In genomic region chr1:75179334-75180104, GRCm38 (mm10) we compare ENCODE assay signal across 8 mouse cellular contexts. TPM values are rescaled to one million over a fixed set of nuclear protein-coding genes. Genes with fewer than 3 reads are reported as not detected.
DNase-seq lines count a peak whose midpoint lies in the region; ATAC-seq and TF ChIP-seq lines count a peak whose summit lies in the region.

No protein-coding gene starts in this region.

- H3K27ac ChIP-seq in cerebellum, adult 2 months (ENCODE audit: insufficient read depth, low read length), result no peak overlapping the region
- H3K27ac ChIP-seq in forebrain, embryonic 16.5 days (ENCODE audit: low read length), result peak overlapping the region; percentile 21
- H3K27ac ChIP-seq in hindbrain, embryonic 12.5 days, result peak overlapping the region; percentile 56
- H3K27ac ChIP-seq in left cerebral cortex, adult 2 months, result peak overlapping the region; percentile 29
- H3K27ac ChIP-seq in midbrain, embryonic 10.5 days (replicated peaks), result peak overlapping the region; percentile 89
- H3K27ac ChIP-seq in stomach, embryonic 14.5 days (ENCODE audit: low read length), result no peak overlapping the region; the same call in 1 of the 2 replicates

- TF ChIP-seq POLR2A in cerebellum, adult 2 months (IDR thresholded peaks at IDR 0.05; ENCODE audit: borderline replicate concordance, insufficient read depth, low read length), result no peak

- peak overlapping the region; percentile 73 for H3K9ac ChIP-seq in forebrain, embryonic 16.5 days (replicated peaks; ENCODE audit: low read depth, low read length)
- H3K9ac ChIP-seq in hindbrain, embryonic 12.5 days, result peak overlapping the region; percentile 70
- H3K9ac ChIP-seq in stomach, embryonic 14.5 days (replicated peaks; ENCODE audit: low read depth, low read length), result peak overlapping the region; percentile 49

- intact Hi-C loops in left cerebral cortex, adult 2 months (cut with DNase I), result loop anchor here (1.0 to 5.0 kb wide), 4 partner anchors 10 to 73 kb away; partner anchors contain the start of genes Cnppd1, Retreg2 and Tuba4a

- peak overlapping the region; percentile 99 for H3K4me2 ChIP-seq in forebrain, embryonic 16.5 days (ENCODE audit: low read length)
- H3K4me2 ChIP-seq in hindbrain, embryonic 12.5 days (replicated peaks), result peak overlapping the region; percentile 93
- peak overlapping the region; percentile 87 for H3K4me2 ChIP-seq in stomach, embryonic 14.5 days (replicated peaks; ENCODE audit: low read depth, low read length)

- no peaks in the 10 kb centered on the region for H3K9me3 ChIP-seq in forebrain, embryonic 16.5 days (ENCODE audit: control insufficient read depth, low read length)
- H3K9me3 ChIP-seq in hindbrain, embryonic 12.5 days (replicated peaks), result no peaks in the 10 kb centered on the region
- H3K9me3 ChIP-seq in midbrain, embryonic 10.5 days (replicated peaks), result no peaks in the 10 kb centered on the region
- H3K9me3 ChIP-seq in stomach, embryonic 14.5 days (ENCODE audit: control insufficient read depth, low read depth, low read length), result no peaks in the 10 kb centered on the region

- TF ChIP-seq CTCF in cerebellum, adult 2 months (IDR thresholded peaks at IDR 0.05; ENCODE audit: borderline replicate concordance, insufficient read depth, low read depth, low read length), result no peak
- no peak for TF ChIP-seq CTCF in left cerebral cortex, adult 2 months (IDR thresholded peaks at IDR 0.05)

- H3K4me1 ChIP-seq in cerebellum, adult 2 months (ENCODE audit: control insufficient read depth, insufficient read depth, low read length), result peaks cover 3% of the 10 kb centered on the region; the same call in 1 of the 2 replicates
- peaks cover 21% of the 10 kb centered on the region for H3K4me1 ChIP-seq in forebrain, embryonic 16.5 days (replicated peaks; ENCODE audit: control insufficient read depth, insufficient read depth, low read length)
- peaks cover 24% of the 10 kb centered on the region for H3K4me1 ChIP-seq in hindbrain, embryonic 12.5 days
- peaks cover 28% of the 10 kb centered on the region for H3K4me1 ChIP-seq in midbrain, embryonic 10.5 days
- peaks cover 6% of the 10 kb centered on the region for H3K4me1 ChIP-seq in stomach, embryonic 14.5 days (ENCODE audit: control insufficient read depth, insufficient read depth, low read length)

- peaks cover 22% of the 10 kb centered on the region for H3K36me3 ChIP-seq in forebrain, embryonic 16.5 days (ENCODE audit: control insufficient read depth, insufficient read depth)
- peaks cover 66% of the 10 kb centered on the region for H3K36me3 ChIP-seq in hindbrain, embryonic 12.5 days
- peaks cover 61% of the 10 kb centered on the region for H3K36me3 ChIP-seq in midbrain, embryonic 10.5 days
- H3K36me3 ChIP-seq in stomach, embryonic 14.5 days (ENCODE audit: control insufficient read depth, insufficient read depth, low read length), result peaks cover 26% of the 10 kb centered on the region

- H3K4me3 ChIP-seq in cerebellum, adult 2 months (replicated peaks; ENCODE audit: insufficient read depth, low read depth, low read length), result peak overlapping the region; percentile 70
- peak overlapping the region; percentile 53 for H3K4me3 ChIP-seq in forebrain, embryonic 16.5 days (replicated peaks; ENCODE audit: low read length)
- peak overlapping the region; percentile 56 for H3K4me3 ChIP-seq in hindbrain, embryonic 12.5 days
- H3K4me3 ChIP-seq in left cerebral cortex, adult 2 months, result peak overlapping the region; percentile 62
- peak overlapping the region; percentile 64 for H3K4me3 ChIP-seq in midbrain, embryonic 10.5 days
- H3K4me3 ChIP-seq in stomach, embryonic 14.5 days (ENCODE audit: low read depth, low read length), result peak overlapping the region; percentile 51

- peak; percentile 48 for ATAC-seq in forebrain, embryonic 16.5 days
- ATAC-seq in hindbrain, embryonic 12.5 days (ENCODE audit: low FRiP score), result peak; percentile 66
- peak; percentile 21; the same call in 1 of the 2 replicates for ATAC-seq in stomach, embryonic 14.5 days (ENCODE audit: insufficient number of reproducible peaks, insufficient read depth, low FRiP score, low read depth)

- DNase-seq in urinary bladder, postnatal 25 days (ENCODE audit: low spot score), result peak; percentile 14
- DNase-seq in urinary bladder, adult 2 months (ENCODE audit: low spot score), result no peak
- peak; percentile 63 to 69 for DNase-seq in cerebellum, adult 2 months
- DNase-seq in left cerebral cortex, adult 2 months (ENCODE audit: extremely low spot score in 1 of 2, low spot score in 2 of 2), result peak; percentile 38 to 41
- DNase-seq in midbrain, embryonic 10.5 days (ENCODE audit: low spot score), result no peak

- H3K27me3 ChIP-seq in cerebellum, adult 2 months (ENCODE audit: control insufficient read depth, insufficient read depth, low read length), result no peaks in the 10 kb centered on the region
- no peaks in the 10 kb centered on the region for H3K27me3 ChIP-seq in forebrain, embryonic 16.5 days (replicated peaks; ENCODE audit: control insufficient read depth, insufficient read depth, low read length)
- no peaks in the 10 kb centered on the region for H3K27me3 ChIP-seq in hindbrain, embryonic 12.5 days
- H3K27me3 ChIP-seq in midbrain, embryonic 10.5 days (ENCODE audit: low read depth, poor library complexity, severe bottlenecking), result no peaks in the 10 kb centered on the region
- no peaks in the 10 kb centered on the region for H3K27me3 ChIP-seq in stomach, embryonic 14.5 days (ENCODE audit: control insufficient read depth, insufficient read depth, low read length)

- 1% methylated on average over 23 of the region's 23 CpGs for WGBS in cerebellum, adult 2 months
- 5% methylated on average over 23 of the region's 23 CpGs for WGBS in forebrain, embryonic 16.5 days
- WGBS in hindbrain, embryonic 12.5 days, result 9% methylated on average over 23 of the region's 23 CpGs
- WGBS in midbrain, embryonic 10.5 days, result 12% methylated on average over 23 of the region's 23 CpGs
- 8% methylated on average over 23 of the region's 23 CpGs for WGBS in stomach, embryonic 14.5 days

RNA-seq across cellular contexts. Expression of gene Abcb6, which starts 0.7 kb away (rescaled TPM):
- polyA plus RNA-seq in urinary bladder, adult 2 months (2012; rRNA removed), result 11.2 and 13.4 TPM in 2 replicates
- polyA plus RNA-seq in cerebellum, adult 2 months (2012; rRNA removed), result 19.2 and 22.4 TPM in 2 replicates
- 44.0 and 51.9 TPM in 2 replicates for polyA plus RNA-seq in forebrain, embryonic 16.5 days (2015; fragmentation: Nextera tagmentation; extraction: Ambion mirVana)
- polyA plus RNA-seq in hindbrain, embryonic 12.5 days (2016; fragmentation: Nextera tagmentation; extraction: Ambion mirVana), result 37.9 and 41.3 TPM in 2 replicates
- total RNA-seq in left cerebral cortex, adult 2 months (2021), result 10 to 100 TPM; 24.9 to 25.4 TPM
- 42.5 and 50.6 TPM in 2 replicates for polyA plus RNA-seq in midbrain, embryonic 10.5 days (2016; fragmentation: Nextera tagmentation; extraction: Ambion mirVana)
- 12.9 and 19.4 TPM in 2 replicates for polyA plus RNA-seq in stomach, embryonic 14.5 days (2014; fragmentation: Nextera tagmentation; extraction: Ambion mirVana)

RNA-seq across cellular contexts. Expression of gene Zfand2b, which starts 11.1 kb away (rescaled TPM):
- 37.7 and 45.2 TPM in 2 replicates for polyA plus RNA-seq in urinary bladder, adult 2 months (2012; rRNA removed)
- polyA plus RNA-seq in cerebellum, adult 2 months (2012; rRNA removed), result 58.0 and 61.6 TPM in 2 replicates
- 41.9 and 47.2 TPM in 2 replicates for polyA plus RNA-seq in forebrain, embryonic 16.5 days (2015; fragmentation: Nextera tagmentation; extraction: Ambion mirVana)
- 37.6 and 38.8 TPM in 2 replicates for polyA plus RNA-seq in hindbrain, embryonic 12.5 days (2016; fragmentation: Nextera tagmentation; extraction: Ambion mirVana)
- total RNA-seq in left cerebral cortex, adult 2 months (2021), result 10 to 100 TPM; 27.6 to 28.9 TPM
- 30.6 and 34.1 TPM in 2 replicates for polyA plus RNA-seq in midbrain, embryonic 10.5 days (2016; fragmentation: Nextera tagmentation; extraction: Ambion mirVana)
- polyA plus RNA-seq in stomach, embryonic 14.5 days (2014; fragmentation: Nextera tagmentation; extraction: Ambion mirVana), result 41.0 and 43.4 TPM in 2 replicates

RNA-seq across cellular contexts. Expression of gene Ankzf1, which starts 12.4 kb away (rescaled TPM):
- 33.5 and 39.1 TPM in 2 replicates for polyA plus RNA-seq in urinary bladder, adult 2 months (2012; rRNA removed)
- polyA plus RNA-seq in cerebellum, adult 2 months (2012; rRNA removed), result 41.0 and 44.6 TPM in 2 replicates
- 27.2 and 32.7 TPM in 2 replicates for polyA plus RNA-seq in forebrain, embryonic 16.5 days (2015; fragmentation: Nextera tagmentation; extraction: Ambion mirVana)
- polyA plus RNA-seq in hindbrain, embryonic 12.5 days (2016; fragmentation: Nextera tagmentation; extraction: Ambion mirVana), result 24.1 and 25.6 TPM in 2 replicates
- 10 to 100 TPM; 25.7 to 30.7 TPM for total RNA-seq in left cerebral cortex, adult 2 months (2021)
- 22.9 and 24.1 TPM in 2 replicates for polyA plus RNA-seq in midbrain, embryonic 10.5 days (2016; fragmentation: Nextera tagmentation; extraction: Ambion mirVana)
- polyA plus RNA-seq in stomach, embryonic 14.5 days (2014; fragmentation: Nextera tagmentation; extraction: Ambion mirVana), result 22.1 and 23.0 TPM in 2 replicates

RNA-seq across cellular contexts. Expression of gene Atg9a, which starts 12.5 kb away (rescaled TPM):
- 30.4 and 36.3 TPM in 2 replicates for polyA plus RNA-seq in urinary bladder, adult 2 months (2012; rRNA removed)
- polyA plus RNA-seq in cerebellum, adult 2 months (2012; rRNA removed), result 120 and 128 TPM in 2 replicates
- 46.4 and 48.8 TPM in 2 replicates for polyA plus RNA-seq in forebrain, embryonic 16.5 days (2015; fragmentation: Nextera tagmentation; extraction: Ambion mirVana)
- 38.4 and 43.7 TPM in 2 replicates for polyA plus RNA-seq in hindbrain, embryonic 12.5 days (2016; fragmentation: Nextera tagmentation; extraction: Ambion mirVana)
- 100 to 1,000 TPM; 131 to 132 TPM for total RNA-seq in left cerebral cortex, adult 2 months (2021)
- polyA plus RNA-seq in midbrain, embryonic 10.5 days (2016; fragmentation: Nextera tagmentation; extraction: Ambion mirVana), result 18.8 and 25.4 TPM in 2 replicates
- 23.2 and 27.2 TPM in 2 replicates for polyA plus RNA-seq in stomach, embryonic 14.5 days (2014; fragmentation: Nextera tagmentation; extraction: Ambion mirVana)

RNA-seq across cellular contexts. Expression of gene Glb1l, which starts 31.1 kb away (rescaled TPM):
- polyA plus RNA-seq in urinary bladder, adult 2 months (2012; rRNA removed), result 28.9 and 33.6 TPM in 2 replicates
- polyA plus RNA-seq in cerebellum, adult 2 months (2012; rRNA removed), result 10.8 TPM in 2 replicates
- polyA plus RNA-seq in forebrain, embryonic 16.5 days (2015; fragmentation: Nextera tagmentation; extraction: Ambion mirVana), result 20.7 and 22.0 TPM in 2 replicates
- polyA plus RNA-seq in hindbrain, embryonic 12.5 days (2016; fragmentation: Nextera tagmentation; extraction: Ambion mirVana), result 21.2 and 26.3 TPM in 2 replicates
- total RNA-seq in left cerebral cortex, adult 2 months (2021), result 10 to 100 TPM; 12.7 to 15.6 TPM
- polyA plus RNA-seq in midbrain, embryonic 10.5 days (2016; fragmentation: Nextera tagmentation; extraction: Ambion mirVana), result 14.8 and 16.0 TPM in 2 replicates
- 22.4 and 29.6 TPM in 2 replicates for polyA plus RNA-seq in stomach, embryonic 14.5 days (2014; fragmentation: Nextera tagmentation; extraction: Ambion mirVana)

Comparison
In these comparisons a context has a peak if more than half of its experiments do, and no peak if none do; other contexts are left out.
1. DNase-seq: peak in urinary bladder, postnatal 25 days (single experiment), cerebellum, adult 2 months (2 of 2) and left cerebral cortex, adult 2 months (2 of 2); none in urinary bladder, adult 2 months (single experiment) and midbrain, embryonic 10.5 days (single experiment).
2. H3K27ac ChIP-seq: peak in forebrain, embryonic 16.5 days (single experiment), hindbrain, embryonic 12.5 days (single experiment), left cerebral cortex, adult 2 months (single experiment) and midbrain, embryonic 10.5 days (single experiment); none in cerebellum, adult 2 months (single experiment) and stomach, embryonic 14.5 days (single experiment).
3. Peak in every context shown above with its lines, with median percentiles within 50 percentile points of each other: H3K4me3 ChIP-seq, ATAC-seq, H3K4me2 ChIP-seq and H3K9ac ChIP-seq.